Comparison of ENCODE assay signal across 17 mouse cellular contexts in genomic region chr5:4398087-4398486, GRCm38 (mm10).
"Had no signal": no experiment of that assay in that cellular context is flagged by ENCODE, and none has a peak within 500 bp of the region (broad histone marks: within the 10 kb centered on the region; RNA-seq: fewer than 3 reads in every experiment).

No protein-coding gene starts in this region.

- H3K4me1 ChIP-seq: limb, embryonic 15.5 days; liver, embryonic 13.5 days; lung, embryonic 15.5 days; megakaryocyte, embryonic 14.5 days had no signal

- H3K36me3 ChIP-seq: limb, embryonic 15.5 days; liver, embryonic 13.5 days; lung, embryonic 15.5 days; neural tube, embryonic 13.5 days had no signal

- H3K27ac ChIP-seq: kidney, postnatal 0 days; limb, embryonic 15.5 days; liver, embryonic 13.5 days; lung, embryonic 15.5 days; macrophage; neural tube, embryonic 13.5 days; stomach, postnatal 0 days had no signal

- H3K4me2 ChIP-seq: limb, embryonic 15.5 days; liver, embryonic 13.5 days; lung, embryonic 15.5 days; neural tube, embryonic 13.5 days had no signal

- H3K4me3 ChIP-seq: limb, embryonic 15.5 days; liver, embryonic 13.5 days; lung, embryonic 15.5 days; megakaryocyte, embryonic 14.5 days; neural tube, embryonic 13.5 days had no signal

- H3K27me3 ChIP-seq: limb, embryonic 15.5 days; liver, embryonic 13.5 days; lung, embryonic 15.5 days; megakaryocyte, embryonic 14.5 days; neural tube, embryonic 13.5 days had no signal

- H3K9me3 ChIP-seq: limb, embryonic 15.5 days; liver, embryonic 13.5 days; lung, embryonic 15.5 days; megakaryocyte, embryonic 14.5 days; neural tube, embryonic 13.5 days had no signal

- DNase-seq: kidney, adult 11 months; kidney, adult 9 months; kidney, postnatal 36 days; layer of hippocampus, adult 9-11 months; layer of hippocampus, postnatal 36 days; liver, embryonic 13.5 days; liver, postnatal 0 days; lung, postnatal 14 days; thymus, postnatal 14 days had no signal

- ATAC-seq: inflammation-experienced regulatory T-cells, adult 6 months; liver, postnatal 0 days had no signal

- H3K9ac ChIP-seq: limb, embryonic 15.5 days; liver, embryonic 13.5 days; liver, postnatal 0 days; lung, embryonic 15.5 days; neural tube, embryonic 13.5 days had no signal
